Mouse (Mus musculus) testis, postnatal 14 days (tissue): ENCODE measurements around the gene 4933428G20Rik.
A peak's percentile ranks its signal among the peaks of the same experiment; 100 is the strongest.

Experiments
- DNase-seq: peaks from one replicate; pipeline ENCODE4 v3.0.0; 2021; ENCODE audit warnings: low spot score

The 4933428G20Rik gene

DNA sequence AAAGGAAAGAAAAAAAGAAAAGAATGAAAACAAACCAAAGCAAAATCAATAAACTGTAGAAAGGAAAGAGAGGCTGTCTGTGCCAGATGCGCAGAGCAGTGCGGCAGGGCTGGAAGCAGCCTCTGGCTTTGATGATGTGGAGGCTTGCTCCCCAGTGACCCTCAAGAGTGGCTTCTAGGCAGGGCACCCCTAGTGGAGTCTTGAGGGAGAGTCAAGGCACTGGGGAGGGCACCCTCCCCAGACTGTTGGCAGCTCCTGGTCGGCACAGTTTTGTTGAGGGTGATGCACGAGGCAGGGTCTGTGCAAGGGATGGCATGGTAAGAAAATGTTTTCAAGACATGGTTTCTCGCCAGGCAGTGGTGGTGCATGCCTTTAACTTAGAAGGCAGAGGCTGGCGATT, 37.6 kb downstream of the 4933428G20Rik start:
- no peak for DNase-seq

DNA sequence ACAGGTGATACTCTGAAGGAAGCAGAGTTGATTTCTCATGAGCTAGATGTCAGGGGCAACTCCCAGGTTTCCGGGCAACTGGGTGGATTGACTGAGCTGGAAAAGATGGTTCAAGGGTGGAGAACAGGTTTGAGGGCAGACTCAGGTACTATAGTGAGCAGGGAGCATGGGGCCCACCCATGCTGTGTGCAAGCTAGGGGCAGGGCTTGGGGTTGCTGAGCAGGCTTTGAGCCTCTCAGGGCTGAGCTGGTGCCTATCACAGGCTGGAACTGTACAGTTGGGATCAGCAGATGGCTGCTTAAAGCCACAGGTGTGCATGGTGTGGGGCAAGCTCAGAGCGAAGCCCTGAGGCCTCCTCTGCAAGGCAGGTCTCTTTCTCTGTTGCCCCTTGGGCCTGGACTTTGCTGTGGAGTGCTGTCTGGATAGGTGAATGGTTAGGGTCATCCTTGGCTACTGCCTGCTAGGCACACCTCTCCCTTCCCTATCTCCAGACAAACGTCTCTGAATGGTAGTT, 38.8 kb downstream of the 4933428G20Rik start:
- DNase-seq, result no peak

DNA sequence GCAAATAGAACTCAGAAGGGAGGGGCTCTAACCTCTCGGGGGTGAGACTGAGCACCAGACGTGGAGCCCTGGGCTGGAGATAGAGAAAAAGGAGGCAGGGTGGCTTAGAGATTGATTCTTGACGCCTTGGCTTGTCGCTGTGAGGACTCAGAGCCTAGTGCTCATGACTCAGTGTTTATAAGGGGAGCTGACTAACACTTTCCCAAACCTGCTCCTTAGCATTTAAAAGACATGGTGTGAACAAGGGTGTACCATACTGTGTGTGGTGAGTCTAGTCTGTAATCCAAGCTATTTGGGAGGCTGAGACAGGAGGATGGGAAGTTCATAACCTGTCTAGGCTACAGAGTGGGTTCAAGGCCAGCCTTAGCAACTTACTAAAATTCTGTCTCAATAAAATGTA, 43.0 kb downstream of the 4933428G20Rik start:
- DNase-seq, result no peak

DNA sequence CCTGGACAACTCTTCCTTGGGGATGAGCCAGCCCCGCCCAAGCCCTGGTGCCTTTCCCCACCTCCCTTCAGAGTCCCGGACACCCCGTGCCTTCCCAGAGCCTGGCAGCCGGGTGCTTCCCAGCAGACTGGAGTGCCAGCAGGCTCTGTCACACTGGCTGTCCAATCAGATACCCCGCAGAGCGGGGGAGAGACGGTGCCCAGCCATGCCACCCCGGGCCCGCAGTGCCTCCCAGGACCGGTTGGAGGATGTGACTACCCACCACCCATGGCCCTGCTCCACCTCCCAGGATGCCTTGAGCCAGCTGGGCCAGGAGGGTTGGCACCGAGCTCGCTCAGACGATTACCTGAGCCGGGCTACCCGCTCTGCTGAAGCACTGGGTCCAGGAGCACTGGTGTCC, 48.5 kb downstream of the 4933428G20Rik start:
- no peak for DNase-seq

DNA sequence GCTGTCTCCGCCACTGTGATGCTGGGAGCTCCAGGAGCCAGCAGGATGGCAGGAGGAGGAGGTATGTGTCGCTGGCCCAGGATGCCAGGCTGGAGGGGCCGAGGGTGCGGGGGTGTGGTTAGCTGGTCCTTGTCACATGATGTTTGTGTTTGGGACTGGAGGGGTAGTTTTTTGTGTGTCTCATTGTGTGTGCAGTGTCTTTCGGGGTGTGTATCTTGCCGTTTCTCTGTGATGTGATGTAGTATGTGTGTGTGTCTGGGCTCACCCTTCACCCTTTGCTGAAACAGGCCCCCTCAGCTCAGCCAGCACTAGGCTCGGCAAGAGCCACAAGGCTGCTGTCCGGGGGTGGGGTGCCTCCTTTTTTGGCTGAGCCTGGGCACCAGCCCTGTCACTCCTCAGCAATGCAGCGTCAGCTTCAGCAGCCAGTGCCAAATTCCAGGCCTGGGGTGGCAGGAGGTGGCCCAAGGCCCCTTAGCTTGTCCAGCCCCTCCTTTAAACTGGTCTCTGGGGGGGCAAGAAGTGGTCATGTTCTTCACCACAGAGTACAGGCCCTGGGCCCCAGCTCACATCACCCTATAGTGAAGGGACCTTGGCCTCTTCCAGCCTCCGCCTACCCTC, 49.7 kb downstream of the 4933428G20Rik start:
- no peak for DNase-seq

DNA sequence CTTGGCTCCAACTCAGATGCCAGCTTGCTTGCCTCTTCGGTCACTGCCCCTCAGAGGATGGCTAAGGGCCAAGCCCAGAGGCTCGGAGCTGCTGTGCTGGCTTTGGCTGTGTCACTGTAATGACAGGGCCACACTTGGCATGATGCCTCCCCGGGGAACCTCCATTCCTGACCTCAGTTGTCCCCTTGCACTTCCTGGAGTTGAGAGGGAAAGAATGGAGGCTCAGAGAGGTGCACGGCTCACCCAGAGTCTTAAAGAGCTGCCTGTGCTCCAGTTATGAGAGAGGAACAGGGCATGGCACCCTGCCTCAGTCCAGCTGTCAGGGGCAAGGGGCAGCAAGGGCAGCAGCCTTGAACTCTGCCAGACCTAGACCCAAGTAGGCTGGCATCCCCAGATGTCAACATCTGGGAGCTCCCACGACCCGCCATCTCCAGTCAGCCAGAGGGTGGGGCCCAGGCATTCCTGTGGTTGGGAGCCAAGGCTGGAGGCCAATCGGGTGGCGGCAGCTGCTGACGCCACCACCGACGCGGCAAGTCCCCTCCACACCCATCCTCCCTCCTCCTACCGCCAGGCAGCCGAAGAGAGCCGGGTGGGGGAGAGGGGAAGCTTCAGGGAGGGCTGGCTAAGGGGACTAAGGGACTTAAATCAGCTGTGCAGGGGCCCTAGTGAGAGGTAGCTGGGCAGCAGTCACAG, 50.4 kb downstream of the 4933428G20Rik start:
- DNase-seq, result peak; percentile 60

DNA sequence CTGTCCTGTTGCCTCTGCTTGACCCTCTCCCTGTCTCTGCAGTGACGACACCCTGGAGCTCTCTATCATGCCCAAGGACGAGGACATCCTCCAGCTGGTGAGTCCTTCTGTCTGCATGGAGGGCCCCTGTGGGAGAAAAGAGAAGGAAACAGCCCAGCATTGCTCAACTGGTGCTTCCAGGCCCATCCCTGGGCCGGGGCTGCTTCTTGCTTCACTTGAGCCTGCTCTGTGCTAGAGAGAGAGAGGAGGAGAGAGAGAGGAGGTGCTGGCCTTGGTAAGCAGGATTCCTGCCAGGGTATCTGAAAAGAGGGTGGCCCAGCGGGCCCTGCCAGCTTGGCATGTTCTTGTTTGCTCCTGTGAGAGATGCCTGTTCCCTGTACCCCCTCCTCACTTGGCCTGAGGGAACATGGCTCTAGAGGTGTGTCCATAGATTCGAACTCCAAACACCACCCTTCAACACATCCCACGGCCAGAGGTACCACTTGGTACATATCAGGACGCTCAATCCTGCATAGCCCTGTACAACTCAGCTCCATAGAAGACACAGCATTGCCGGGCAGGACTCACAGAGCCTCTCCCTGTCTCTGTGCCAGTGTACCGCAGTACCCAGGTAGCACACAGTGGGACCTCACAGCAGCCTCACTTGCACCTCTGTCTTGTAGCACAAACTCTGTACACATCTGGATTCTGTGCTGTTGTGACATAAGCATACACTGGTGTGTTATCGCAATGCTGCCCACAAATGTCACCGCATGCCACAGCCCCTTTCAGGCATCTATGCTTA, 51.3 kb downstream of the 4933428G20Rik start:
- no peak for DNase-seq

DNA sequence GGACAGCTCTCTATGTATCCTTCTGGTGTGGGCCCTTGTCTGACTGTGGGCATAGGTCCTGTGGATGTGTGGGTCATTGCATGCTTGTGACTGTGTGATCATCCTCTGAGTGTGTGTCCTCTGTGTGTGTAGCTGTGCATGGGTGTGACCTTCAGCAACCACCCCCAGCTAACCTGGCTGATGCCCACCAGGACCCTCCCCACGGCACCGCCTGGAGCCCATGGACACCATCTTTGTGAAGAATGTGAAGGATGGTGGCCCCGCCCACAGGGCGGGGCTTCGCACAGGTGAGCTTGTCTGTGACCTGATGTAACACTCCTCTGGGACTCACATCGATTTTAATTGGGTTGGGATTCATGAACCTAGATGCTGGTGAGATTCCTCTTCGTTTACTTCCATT, 52.2 kb downstream of the 4933428G20Rik start:
- DNase-seq, result no peak

DNA sequence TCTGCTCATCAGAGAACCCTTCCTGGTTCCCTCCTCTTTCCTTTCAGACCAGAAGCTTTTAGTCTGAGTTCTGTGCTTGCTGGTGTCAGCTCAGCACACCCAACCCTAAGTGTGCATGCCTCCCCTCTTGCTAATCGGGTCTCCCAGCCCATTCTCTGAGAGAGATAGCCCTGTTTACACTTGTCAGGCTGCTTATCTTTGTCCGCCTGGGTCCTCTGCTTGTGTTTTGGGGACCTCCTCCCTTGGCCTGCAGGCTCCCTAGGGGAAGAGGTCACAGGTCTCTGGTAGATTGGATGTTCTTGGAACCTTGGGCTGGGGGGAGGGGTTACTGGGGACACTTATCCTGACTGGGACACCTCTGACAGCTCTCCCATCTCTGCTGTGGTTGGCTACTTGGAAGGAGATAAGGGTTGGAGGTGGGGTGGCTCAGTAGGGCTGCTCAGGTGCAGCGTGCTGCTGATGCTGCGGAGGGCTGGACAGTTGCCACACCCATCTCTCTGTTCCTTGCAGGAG, 54.1 kb downstream of the 4933428G20Rik start:
- no peak for DNase-seq

DNA sequence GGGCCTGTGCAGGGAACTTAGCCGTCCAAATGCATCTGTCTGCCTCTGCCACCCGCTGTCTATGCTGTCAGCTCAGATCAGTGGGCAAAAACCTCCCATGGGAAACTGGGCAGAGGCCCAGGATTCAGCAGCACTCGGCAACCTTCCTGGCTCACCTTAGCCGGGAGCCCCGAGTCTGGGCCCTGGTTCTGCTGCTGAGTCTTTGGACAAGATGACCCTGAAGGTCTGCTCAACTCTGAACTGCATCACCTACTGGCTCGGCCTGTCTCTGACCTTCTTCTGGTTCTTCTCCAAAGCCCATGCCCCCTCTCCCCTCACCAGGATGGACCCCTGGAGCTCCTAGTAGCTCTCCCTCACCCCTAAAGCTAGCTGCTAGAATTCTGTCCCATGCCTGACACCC, 54.5 kb downstream of the 4933428G20Rik start:
- no peak for DNase-seq

DNA sequence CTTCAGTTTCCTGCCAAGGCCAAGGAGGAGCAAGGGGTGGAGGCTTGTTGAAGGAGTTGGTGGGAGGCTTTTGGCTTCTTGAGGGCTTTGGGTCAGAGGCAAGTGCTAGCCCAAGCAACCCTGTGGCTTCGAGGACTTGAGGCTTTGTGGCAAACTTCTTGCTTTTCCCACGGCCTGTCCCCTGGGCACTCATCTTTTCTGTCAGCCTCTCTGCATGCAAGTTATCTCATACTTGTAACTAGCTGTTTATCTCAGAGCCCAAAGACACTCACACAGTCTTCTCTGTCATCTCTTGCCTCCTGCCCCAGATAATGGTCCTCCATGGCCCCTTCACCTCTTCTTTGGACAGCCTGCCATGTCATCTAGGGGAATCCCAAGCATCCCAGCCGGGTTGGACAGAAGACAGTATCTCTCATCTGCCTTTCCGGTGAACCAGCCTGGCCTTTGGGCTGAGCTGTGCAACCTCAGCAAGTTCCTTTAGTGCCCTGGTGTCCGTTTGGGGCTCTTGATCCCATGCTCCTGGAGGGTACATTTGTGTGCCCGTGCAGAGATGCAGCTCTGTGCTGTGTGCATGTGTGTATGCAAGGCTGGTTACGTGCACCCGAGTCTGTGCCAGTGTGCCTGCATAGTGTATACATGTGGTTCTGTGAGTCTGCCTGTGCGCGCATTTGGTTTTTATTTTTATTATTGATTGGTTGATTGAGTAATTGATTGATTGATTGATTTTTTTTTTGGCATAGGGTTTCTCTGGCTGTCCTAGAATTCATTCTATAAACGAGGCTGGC, 57.1 kb downstream of the 4933428G20Rik start:
- no peak for DNase-seq

DNA sequence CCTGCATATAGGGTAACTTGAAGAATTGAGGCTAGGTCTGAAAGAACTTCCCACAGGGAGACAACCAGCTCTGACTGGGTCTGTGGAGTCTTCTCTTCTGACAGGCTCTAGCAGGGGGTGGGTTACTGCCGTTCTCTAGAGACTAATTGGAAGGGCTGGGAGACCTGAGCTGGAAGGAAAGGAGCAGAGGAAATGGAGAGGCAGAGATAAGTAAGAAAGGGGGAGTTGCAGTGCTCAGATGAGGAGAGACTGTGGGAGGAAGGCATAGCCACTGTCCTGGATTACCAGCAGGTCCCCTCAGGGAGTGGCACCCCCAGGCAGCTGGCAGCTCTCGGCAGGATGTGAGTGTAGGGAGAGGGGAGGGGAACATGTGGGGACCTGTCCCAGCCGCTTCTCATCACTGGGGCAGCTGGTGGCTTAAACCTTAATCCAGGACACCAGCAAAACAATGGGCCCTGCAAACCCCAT, 58.4 kb downstream of the 4933428G20Rik start:
- DNase-seq, result no peak

DNA sequence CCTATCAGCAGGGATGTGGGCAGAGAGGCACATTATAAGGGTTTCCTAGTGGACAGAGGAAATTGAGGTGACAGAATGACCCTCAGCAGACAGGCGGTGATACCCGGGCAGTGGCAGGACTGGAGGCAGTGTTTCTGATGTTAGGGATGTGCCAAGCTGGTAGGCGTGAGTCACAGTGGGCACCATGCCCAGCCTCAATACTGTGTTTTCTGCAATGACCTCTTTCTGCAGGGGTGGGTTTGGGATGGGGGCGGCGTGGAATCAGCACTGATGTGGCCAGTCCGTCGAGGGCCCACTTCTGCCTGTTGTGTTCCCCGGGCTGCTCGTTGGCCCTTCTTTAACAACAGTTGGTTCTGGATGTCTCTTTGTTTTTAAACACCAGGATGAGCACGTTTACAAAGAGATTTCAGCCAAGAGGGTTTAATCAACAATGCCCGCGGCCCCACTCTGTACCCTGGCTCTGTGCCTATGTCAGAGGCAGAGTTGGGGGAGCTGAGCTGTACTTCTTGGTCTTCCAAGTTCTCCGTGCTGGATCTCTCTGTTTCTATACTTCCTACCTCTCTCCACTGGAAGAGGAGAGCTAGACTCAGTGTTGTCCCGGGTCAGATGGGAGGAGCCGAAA, 59.0 kb downstream of the 4933428G20Rik start:
- DNase-seq, result no peak
